Mouse (Mus musculus) erythroblast, embryonic 14.5 days (primary cell): ENCODE measurements around the gene Stap1.

ENCODE experiments used
- GATA1 ChIP-seq: IDR thresholded peaks from 2 replicates; pipeline ENCODE4 v1.6.1; 2012; ENCODE audit warnings: low read length, inconsistent platforms, mixed read lengths
- TAL1 ChIP-seq: IDR thresholded peaks from 3 replicates; pipeline ENCODE4 v1.6.1; 2012; ENCODE audit warnings: low read length, inconsistent platforms, mixed read lengths

GRCm38 (mm10) chr5:86078720-86079334, 7.3 kb downstream of the Stap1 start:
- TF ChIP-seq TAL1 (no peak), GATA1 (no peak)
